Mouse (Mus musculus): ENCODE data around the gene Gfpt1.
A peak's percentile ranks its signal among the peaks of the same experiment; 100 is the strongest.
"Not testable (repeated sequence)": the region's sequence is repeated elsewhere in the genome, so short reads cannot be mapped to it uniquely, and the experiment has no call there.

Gfpt1 gene

GRCm38 (mm10) chr6:87041431-87041830 is 1.2 kb upstream of the Gfpt1 start:
- no peak for DNase-seq (ENCODE audit: low spot score in 2 of 2)

DNA sequence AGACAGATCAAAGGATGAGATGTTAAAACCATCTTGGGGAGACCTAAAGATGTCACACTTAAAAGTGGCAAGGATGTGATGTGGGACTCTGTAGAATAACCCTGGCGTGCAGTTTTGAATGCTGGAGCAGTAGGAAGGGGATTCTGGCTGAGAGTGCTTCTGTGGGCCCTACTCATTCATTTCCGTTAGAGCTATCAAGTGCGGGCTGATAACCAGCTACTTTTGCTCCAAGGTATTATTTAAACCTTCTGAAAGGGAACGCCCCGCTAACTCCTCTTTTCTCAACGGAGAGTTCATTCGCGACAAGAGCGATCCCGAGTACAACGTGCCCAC is 676 bp upstream of the Gfpt1 start:
- DNase-seq (ENCODE audit: low spot score in 2 of 2), result no peak

- no peak for DNase-seq (ENCODE audit: low spot score in 2 of 2)
Measured at GRCm38 (mm10) chr6:87043131-87043516, 478 bp downstream of the Gfpt1 start.

DNA sequence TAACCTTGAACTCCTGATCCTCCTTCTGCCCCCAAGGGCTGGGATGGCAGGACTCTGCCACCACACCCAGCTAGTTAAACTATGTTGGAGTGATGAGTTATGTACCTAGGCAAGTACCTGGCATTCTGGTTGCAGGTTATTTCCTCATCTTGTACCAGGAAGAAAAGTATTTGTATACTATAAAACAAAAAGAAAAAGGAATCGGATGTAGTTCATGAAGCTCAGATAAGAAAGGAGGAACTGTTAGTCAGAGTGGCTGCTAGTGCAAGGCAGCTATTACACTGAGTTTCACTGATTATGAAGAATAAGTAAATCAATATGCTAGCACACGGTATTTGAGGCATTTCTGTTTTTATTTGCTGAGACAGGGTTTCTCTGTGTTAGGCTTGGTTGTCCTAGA is 2.2 kb downstream of the Gfpt1 start:
- DNase-seq (ENCODE audit: low spot score in 2 of 2), result no peak

DNA sequence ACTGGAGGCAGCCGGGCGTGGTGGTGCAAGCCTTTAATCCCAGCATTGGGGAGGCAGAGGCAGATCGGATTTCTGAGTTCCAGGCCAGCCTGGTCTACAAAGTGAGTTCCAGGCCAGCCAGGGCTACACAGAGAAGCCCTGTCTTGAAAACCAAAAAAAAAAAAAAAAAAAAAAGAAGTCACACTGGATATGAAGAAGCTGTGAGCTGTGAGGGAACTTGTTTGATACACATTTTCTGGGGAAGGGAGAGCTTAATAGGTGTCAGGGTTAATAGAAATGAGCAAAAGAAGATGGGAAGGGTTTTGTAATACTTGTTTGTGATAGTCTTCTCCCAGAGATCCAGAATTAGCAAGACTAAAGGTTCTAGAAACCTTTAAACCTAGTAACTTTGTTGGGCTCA is 2.9 kb downstream of the Gfpt1 start:
- DNase-seq (ENCODE audit: low spot score in 2 of 2), result no peak

- not testable (repeated sequence) for DNase-seq (ENCODE audit: low spot score in 2 of 2)
Measured at GRCm38 (mm10) chr6:87048712-87049111, 6.1 kb downstream of the Gfpt1 start.

DNA sequence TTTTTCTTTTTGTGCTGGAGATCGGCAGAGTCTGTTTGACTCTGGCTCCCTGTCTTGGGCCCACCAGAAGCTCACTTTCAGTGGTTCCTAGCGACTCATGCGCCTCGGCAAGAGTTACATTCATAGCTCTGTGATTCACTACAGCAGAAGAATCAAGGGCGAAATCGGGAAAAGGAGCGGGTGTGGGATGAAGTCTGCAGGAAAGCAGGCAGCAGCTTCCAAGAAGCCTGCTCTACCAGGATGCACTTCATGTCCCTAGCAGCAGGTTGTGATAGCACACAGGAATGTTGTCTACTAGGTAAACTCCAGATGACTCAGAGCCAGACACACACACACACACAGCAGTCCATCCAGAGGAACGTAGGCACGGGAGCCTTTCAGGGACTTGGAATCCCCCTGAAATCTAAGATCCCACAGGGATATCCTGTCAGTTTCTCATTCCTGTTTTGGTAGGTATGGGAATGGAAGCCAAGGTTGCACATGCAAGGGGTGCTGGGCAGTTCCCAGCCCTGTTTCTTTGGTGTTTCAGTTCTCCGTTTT is 9.3 kb downstream of the Gfpt1 start:
- peak; percentile 35 to 37 for DNase-seq (ENCODE audit: low spot score in 2 of 2)

- no peak for DNase-seq (ENCODE audit: low spot score in 2 of 2)
Measured at GRCm38 (mm10) chr6:87054193-87054592, 11.5 kb downstream of the Gfpt1 start.

GRCm38 (mm10) chr6:87059754-87060153 is 17.1 kb downstream of the Gfpt1 start:
- DNase-seq (ENCODE audit: low spot score in 2 of 2), result no peak

- no peak for DNase-seq (ENCODE audit: low spot score in 2 of 2)
Measured at GRCm38 (mm10) chr6:87063586-87063985, 20.9 kb downstream of the Gfpt1 start.

GRCm38 (mm10) chr6:87068209-87068608 is 25.6 kb downstream of the Gfpt1 start:
- no peak for DNase-seq (ENCODE audit: low spot score in 2 of 2)

DNA sequence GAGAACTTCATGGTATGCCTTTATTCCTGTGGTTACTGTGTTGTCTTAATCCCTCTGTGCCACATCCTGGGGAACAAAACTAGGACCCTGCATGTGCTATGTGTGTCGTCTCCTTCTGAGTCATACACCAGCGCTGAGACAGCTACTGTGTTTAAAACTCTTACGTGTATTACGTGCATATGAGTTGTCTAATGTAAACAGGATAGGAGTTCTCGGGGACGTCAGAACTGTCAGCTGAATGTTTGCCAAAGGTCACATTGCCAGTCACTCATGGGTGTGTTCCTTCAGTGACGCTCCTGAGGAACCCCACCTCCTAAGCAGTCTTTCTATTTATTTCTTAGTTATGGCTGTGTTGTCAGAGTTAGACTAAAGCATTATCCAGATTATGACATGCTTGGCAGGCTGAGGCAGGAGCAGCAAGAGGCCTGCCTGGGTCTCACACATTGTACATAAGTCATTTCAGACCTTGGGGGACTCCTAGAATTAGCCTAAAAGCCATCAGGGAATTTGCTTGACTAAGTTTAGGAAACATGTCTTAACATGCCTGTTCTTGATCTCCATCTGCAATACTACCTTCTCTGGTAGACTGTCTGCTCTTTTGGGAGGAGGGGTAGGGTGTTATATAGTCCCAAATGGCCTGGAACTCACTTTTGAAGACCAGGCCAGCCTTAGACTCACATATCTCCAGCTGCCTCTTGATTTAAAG is 26.7 kb downstream of the Gfpt1 start:
- DNase-seq (ENCODE audit: low spot score in 2 of 2), result no peak

DNA sequence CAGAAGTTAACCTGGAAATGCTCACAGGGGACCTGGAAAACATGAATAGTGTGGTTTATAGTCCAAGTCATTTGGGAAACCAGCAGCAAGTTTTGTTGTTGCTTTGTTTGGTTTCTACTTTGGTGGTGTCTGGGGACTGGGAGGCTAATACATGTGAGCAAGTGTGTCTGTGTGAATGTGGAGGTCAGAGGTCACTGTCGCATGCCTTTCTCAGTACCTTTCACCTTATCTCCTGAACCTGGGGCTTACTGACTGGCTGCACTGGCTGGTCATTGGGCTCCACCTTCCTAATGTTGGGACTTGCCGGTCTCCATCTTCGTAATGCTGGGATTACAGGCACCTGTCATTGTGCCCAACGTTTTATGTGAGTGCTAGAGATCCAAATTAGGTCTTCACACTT is 28.0 kb downstream of the Gfpt1 start:
- no peak for DNase-seq (ENCODE audit: low spot score in 2 of 2)

- DNase-seq (ENCODE audit: low spot score in 2 of 2), result no peak
Measured at GRCm38 (mm10) chr6:87072759-87073158, 30.1 kb downstream of the Gfpt1 start.

GRCm38 (mm10) chr6:87075092-87075685 is 32.5 kb downstream of the Gfpt1 start:
- DNase-seq (ENCODE audit: low spot score in 2 of 2), result no peak

DNA sequence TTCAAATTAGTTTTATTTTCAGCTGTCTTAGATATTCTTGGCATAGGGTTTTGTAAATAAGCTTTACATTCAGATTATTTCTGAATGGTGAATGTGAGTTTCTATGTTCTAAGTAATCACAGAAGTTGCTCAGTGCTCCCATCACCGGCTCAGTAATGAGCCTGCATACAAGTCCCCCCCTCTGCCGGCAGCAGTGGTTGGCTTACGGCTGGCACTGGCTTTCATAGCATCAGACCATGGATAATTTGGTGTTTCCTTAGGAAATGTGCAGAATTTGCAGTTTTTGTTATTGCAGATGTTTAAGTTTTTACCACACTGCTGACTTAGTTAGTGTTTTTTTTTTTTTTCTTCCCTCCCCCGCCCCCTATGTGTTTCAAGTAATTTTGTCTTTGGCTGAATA is 36.8 kb downstream of the Gfpt1 start:
- DNase-seq (ENCODE audit: low spot score in 2 of 2), result no peak

DNA sequence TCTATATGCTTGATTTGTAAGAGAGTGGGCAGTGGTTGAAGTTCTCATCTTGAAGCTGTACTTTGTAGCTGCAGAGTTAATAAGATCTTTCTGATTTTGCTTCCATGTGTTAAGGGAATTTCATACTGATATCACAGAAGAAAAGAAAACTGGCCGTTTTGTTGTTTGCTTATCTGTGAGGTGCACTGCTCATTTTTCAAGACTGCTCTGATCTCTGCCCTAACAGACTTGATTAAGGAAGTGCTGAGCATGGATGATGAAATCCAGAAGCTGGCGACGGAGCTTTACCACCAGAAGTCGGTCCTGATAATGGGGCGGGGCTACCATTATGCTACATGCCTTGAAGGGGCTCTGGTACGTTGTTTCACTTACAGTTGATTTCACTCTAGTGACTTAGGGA is 42.4 kb downstream of the Gfpt1 start:
- no peak for DNase-seq (ENCODE audit: low spot score in 2 of 2)

- no peak for DNase-seq (ENCODE audit: low spot score in 2 of 2)
Measured at GRCm38 (mm10) chr6:87088356-87088755, 45.7 kb downstream of the Gfpt1 start.

DNA sequence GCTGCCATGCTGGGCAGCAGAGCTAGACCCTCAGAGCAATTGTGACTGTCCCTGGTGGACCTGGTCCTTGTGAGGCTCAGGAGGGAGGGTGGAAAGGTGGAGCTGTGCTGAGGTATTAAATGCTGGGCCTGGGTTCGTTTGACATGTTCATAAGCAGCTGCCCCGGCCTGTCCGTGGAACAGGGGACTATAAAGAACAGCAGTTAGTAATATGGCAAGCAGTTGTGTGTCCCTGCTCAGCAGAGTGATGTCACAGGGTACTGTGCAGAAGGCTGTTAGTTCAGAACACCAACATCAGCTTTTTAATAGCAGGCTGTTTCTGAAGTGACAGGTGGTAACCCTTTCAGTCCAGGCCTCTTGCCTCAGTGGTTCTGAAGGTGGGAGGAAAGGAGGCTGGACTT is 48.2 kb downstream of the Gfpt1 start:
- DNase-seq (ENCODE audit: low spot score in 2 of 2), result no peak

DNA sequence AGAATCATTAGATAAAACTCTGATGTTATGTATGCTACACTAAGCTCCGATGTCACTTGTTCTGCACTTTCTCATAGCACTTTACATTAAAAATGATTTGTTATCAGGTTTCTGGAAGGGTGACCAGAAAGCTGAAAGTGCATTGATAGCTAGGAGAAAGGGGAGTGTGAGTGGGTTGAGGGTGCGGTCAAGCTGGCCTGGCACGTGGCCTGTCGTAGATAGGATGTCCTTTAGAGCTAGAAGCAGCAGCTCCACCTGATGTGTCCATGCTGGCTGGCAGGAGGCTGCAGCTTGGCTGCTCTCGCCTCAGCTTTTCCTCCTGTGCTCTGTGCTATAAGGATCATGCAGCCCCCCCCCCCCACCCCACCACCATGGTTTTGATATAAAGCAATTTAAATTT is 49.8 kb downstream of the Gfpt1 start:
- no peak for DNase-seq (ENCODE audit: low spot score in 2 of 2)

- DNase-seq (ENCODE audit: low spot score in 2 of 2), result not testable (repeated sequence)
Measured at GRCm38 (mm10) chr6:87093631-87094030, 51.0 kb downstream of the Gfpt1 start.

GRCm38 (mm10) chr6:87099261-87099660 is 56.6 kb downstream of the Gfpt1 start:
- no peak for DNase-seq (ENCODE audit: low spot score in 2 of 2)

DNA sequence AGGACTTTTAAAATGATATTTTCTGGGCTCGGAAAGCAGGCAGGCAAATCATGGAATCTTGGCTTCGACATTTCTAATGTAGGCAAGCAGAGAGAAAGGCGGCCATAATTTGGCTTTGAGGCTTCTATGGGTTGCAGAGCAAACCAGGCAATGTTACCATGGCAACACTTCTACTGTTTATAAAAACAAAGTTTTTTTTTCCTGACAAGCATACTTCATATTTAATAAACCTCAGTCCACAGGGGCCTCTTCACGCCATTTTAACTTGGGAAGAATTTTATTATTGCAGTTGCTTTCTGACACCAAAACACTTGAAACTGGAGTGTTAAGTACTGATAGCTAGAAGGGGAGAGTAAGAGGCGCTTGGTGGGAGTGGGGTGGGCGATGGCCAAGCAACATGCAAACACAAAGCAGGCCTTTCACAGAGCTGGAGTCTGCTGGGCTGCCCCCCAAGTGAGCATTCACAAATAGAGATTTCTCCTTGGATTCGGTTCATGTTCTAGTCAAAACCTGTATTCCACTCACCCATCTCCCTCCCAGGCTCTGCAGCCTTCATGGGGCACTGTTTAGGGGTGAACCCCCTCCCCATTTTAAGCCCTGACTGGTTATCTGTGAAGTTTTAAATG is 57.1 kb downstream of the Gfpt1 start:
- DNase-seq (ENCODE audit: low spot score in 2 of 2), result no peak
